Mouse (Mus musculus): ENCODE results near the gene Btg2.

GRCm38 (mm10) chr1:134058870-134059269 lies 20.1 kb downstream of the Btg2 start:
- TF ChIP-seq POLR2A (IDR thresholded peaks at IDR 0.05; ENCODE audit: insufficient read length, low read depth) (no peak), REST (IDR thresholded peaks at IDR 0.05; ENCODE audit: insufficient read depth, insufficient read length) (no peak), POLR2AphosphoS2 (IDR thresholded peaks at IDR 0.05; ENCODE audit: insufficient read length, low read depth) (no peak)

Measured in myocyte (in vitro differentiated cells).